Comparison of ENCODE assay signal across 19 mouse cellular contexts in the genomic region with DNA sequence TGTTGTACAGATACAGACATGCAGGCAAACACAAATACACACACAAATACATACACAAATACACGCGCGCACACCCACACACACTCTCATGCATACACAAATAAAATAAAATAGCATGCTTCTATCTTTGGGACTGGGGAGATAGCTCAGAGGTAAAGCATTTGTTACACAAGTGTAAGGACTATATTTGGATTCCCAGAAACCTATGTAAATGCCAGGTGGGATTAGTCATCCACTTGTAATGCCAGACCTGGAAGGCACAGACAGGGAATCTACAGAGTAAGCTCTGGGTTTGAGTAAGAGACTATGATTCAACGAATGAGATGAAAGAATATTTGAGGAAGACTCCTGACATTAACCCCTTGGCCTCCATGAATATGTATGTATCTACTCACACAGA. TPM values are rescaled to one million over a fixed set of nuclear protein-coding genes. Genes with fewer than 3 reads are reported as not detected.
A peak's percentile ranks its signal among the peaks of the same experiment; 100 is the strongest.
DNase-seq lines count a peak whose midpoint lies in the region; ATAC-seq and TF ChIP-seq lines count a peak whose summit lies in the region.
"Had no signal": no experiment of that assay in that cellular context is flagged by ENCODE, and none has a peak within 500 bp of the region (broad histone marks: within the 10 kb centered on the region; RNA-seq: fewer than 3 reads in every experiment).

No protein-coding gene starts in this region.

- H3K27ac ChIP-seq in heart, embryonic 13.5 days (replicated peaks), result peak overlapping the region; percentile 68
- 0 out of 2 replicates have a peak overlapping the region, but pooled peaks have one; percentile 29 for H3K27ac ChIP-seq in cortical plate, adult 2 months (ENCODE audit: insufficient read depth, low read length)
- H3K27ac ChIP-seq: hindbrain, embryonic 15.5 days; kidney, embryonic 15.5 days; limb, embryonic 13.5 days; liver, embryonic 14.5 days; neural tube, embryonic 13.5 days had no signal

- TF ChIP-seq POLR2A in cortical plate, adult 2 months (IDR thresholded peaks at IDR 0.05; ENCODE audit: extremely low read depth, insufficient read depth, low read length), result no peak

- H3K36me3 ChIP-seq in heart, embryonic 13.5 days, result peaks cover 79% of the 10 kb centered on the region

- no peak overlapping the region for H3K9ac ChIP-seq in heart, embryonic 13.5 days
- H3K9ac ChIP-seq: hindbrain, embryonic 15.5 days; kidney, embryonic 15.5 days; limb, embryonic 13.5 days; liver, embryonic 14.5 days; neural tube, embryonic 13.5 days had no signal

- no peak overlapping the region for H3K4me3 ChIP-seq in heart, embryonic 13.5 days
- H3K4me3 ChIP-seq in cortical plate, adult 2 months (ENCODE audit: insufficient read depth, low read length), result no peak overlapping the region
- H3K4me3 ChIP-seq: hindbrain, embryonic 15.5 days; kidney, embryonic 15.5 days; limb, embryonic 13.5 days; neural tube, embryonic 13.5 days had no signal

- H3K4me1 ChIP-seq in heart, embryonic 13.5 days, result peaks cover 10% of the 10 kb centered on the region; the same call in 1 of the 2 replicates
- no peaks in the 10 kb centered on the region; the same call in 1 of the 2 replicates for H3K4me1 ChIP-seq in cortical plate, adult 2 months (ENCODE audit: control insufficient read depth, insufficient read depth, low read length)
- H3K4me1 ChIP-seq: hindbrain, embryonic 15.5 days; kidney, embryonic 15.5 days; limb, embryonic 13.5 days; neural tube, embryonic 13.5 days had no signal

- DNase-seq in heart, postnatal 25 days (ENCODE audit: low spot score), result no peak
- DNase-seq in left cerebral cortex, postnatal 25 days (ENCODE audit: low spot score in 2 of 2), result peak; percentile 20 to 76
- no peak for DNase-seq in left cerebral cortex, postnatal 4 days
- peak; percentile 57 for DNase-seq in 3T3-L1 (ENCODE audit: low read depth, low spot score)
- no peak for DNase-seq in adipocyte (ENCODE audit: low spot score)
- DNase-seq: adrenal gland, adult 8-10 months; cerebellum, adult 11-12 months; gastrocnemius, postnatal 25 days; layer of hippocampus, postnatal 36 days had no signal

- no peaks in the 10 kb centered on the region for H3K27me3 ChIP-seq in heart, embryonic 13.5 days (replicated peaks)
- H3K27me3 ChIP-seq: hindbrain, embryonic 15.5 days; kidney, embryonic 15.5 days; limb, embryonic 13.5 days; neural tube, embryonic 13.5 days had no signal

- no peak for ATAC-seq in heart, embryonic 13.5 days (ENCODE audit: extremely low read depth, insufficient number of reproducible peaks, low FRiP score, low TSS enrichment)
- ATAC-seq: forebrain, embryonic 16.5 days; intestine, embryonic 16.5 days had no signal

- H3K4me2 ChIP-seq in heart, embryonic 13.5 days, result 0 out of 2 replicates have a peak overlapping the region, but pooled peaks have one; percentile 16
- H3K4me2 ChIP-seq: hindbrain, embryonic 15.5 days; kidney, embryonic 15.5 days; limb, embryonic 13.5 days; midbrain, embryonic 11.5 days; neural tube, embryonic 13.5 days had no signal

- no peaks in the 10 kb centered on the region for H3K9me3 ChIP-seq in heart, embryonic 13.5 days
- H3K9me3 ChIP-seq: hindbrain, embryonic 15.5 days; kidney, embryonic 15.5 days; limb, embryonic 13.5 days; neural tube, embryonic 13.5 days had no signal

- TF ChIP-seq CTCF in cortical plate, adult 2 months (IDR thresholded peaks at IDR 0.05; ENCODE audit: extremely low read depth, insufficient read depth, low read length), result no peak

- WGBS in heart, embryonic 13.5 days, result 62% methylated on average over 4 of the region's 4 CpGs

- intact Hi-C loops in heart, postnatal 25 days (cut with DNase I), result no loop called here
- intact Hi-C loops in left cerebral cortex, postnatal 25 days (cut with DNase I), result no loop called here
- intact Hi-C loops in left cerebral cortex, postnatal 4 days (cut with DNase I), result no loop called here

RNA-seq across cellular contexts. Expression of a gene that starts 27.4 kb away (rescaled TPM):
- 62.3 and 65.5 TPM in 2 replicates for polyA plus RNA-seq in heart, embryonic 13.5 days (2015; fragmentation: Nextera tagmentation; extraction: Ambion mirVana)
- total RNA-seq in heart, postnatal 25 days (2021), result 10 to 100 TPM; 73.2 to 75.2 TPM
- 10 to 100 TPM; 64.9 to 74.6 TPM for total RNA-seq in left cerebral cortex, postnatal 25 days (2021)
- 10 to 100 TPM; 79.0 to 79.2 TPM for total RNA-seq in left cerebral cortex, postnatal 4 days (2021)
- 75.3 and 78.4 TPM in 2 replicates for polyA plus RNA-seq in cortical plate, adult 2 months (2012; rRNA removed)

RNA-seq across cellular contexts. Expression of a gene that starts 27.5 kb away (rescaled TPM):
- polyA plus RNA-seq in heart, embryonic 13.5 days (2015; fragmentation: Nextera tagmentation; extraction: Ambion mirVana), result 2.7 and 3.3 TPM in 2 replicates
- under 1 TPM; 0.45 to 0.81 TPM for total RNA-seq in heart, postnatal 25 days (2021)
- 10 to 100 TPM; 64.8 to 68.0 TPM for total RNA-seq in left cerebral cortex, postnatal 25 days (2021)
- 10 to 100 TPM; 46.6 to 53.9 TPM for total RNA-seq in left cerebral cortex, postnatal 4 days (2021)
- polyA plus RNA-seq in cortical plate, adult 2 months (2012; rRNA removed), result 53.9 and 56.4 TPM in 2 replicates

RNA-seq across cellular contexts. Expression of a gene that starts 56.8 kb away (rescaled TPM):
- 145 and 149 TPM in 2 replicates for polyA plus RNA-seq in heart, embryonic 13.5 days (2015; fragmentation: Nextera tagmentation; extraction: Ambion mirVana)
- 10 to 100 TPM; 47.9 to 49.4 TPM for total RNA-seq in heart, postnatal 25 days (2021)
- total RNA-seq in left cerebral cortex, postnatal 25 days (2021), result 10 to 100 TPM; 89.9 to 97.1 TPM
- total RNA-seq in left cerebral cortex, postnatal 4 days (2021), result 100 to 1,000 TPM; 107 to 109 TPM
- polyA plus RNA-seq in cortical plate, adult 2 months (2012; rRNA removed), result 121 TPM in 2 replicates

Comparison
In these comparisons a context has a peak if more than half of its experiments do, and no peak if none do; other contexts are left out.
1. DNase-seq: peak in left cerebral cortex, postnatal 25 days (2 of 2) and 3T3-L1 (single experiment); none in heart, postnatal 25 days (single experiment), left cerebral cortex, postnatal 4 days (single experiment) and adipocyte (single experiment).
2. RNA of a gene that starts 27.5 kb away (total RNA-seq): 64.8 to 68.0 TPM in left cerebral cortex, postnatal 25 days and 46.6 to 53.9 TPM in left cerebral cortex, postnatal 4 days; 0.45 to 0.81 TPM in heart, postnatal 25 days; every median in the first group is over 10 times any median in the second.